Mouse (Mus musculus): ENCODE results near the gene E330021D16Rik. TPM values are rescaled to one million over a fixed set of nuclear protein-coding genes. Genes with fewer than 3 reads are reported as not detected.

E330021D16Rik gene
- polyA plus RNA-seq (2012; rRNA removed): 0.12 and 0.14 TPM in 2 replicates

DNA sequence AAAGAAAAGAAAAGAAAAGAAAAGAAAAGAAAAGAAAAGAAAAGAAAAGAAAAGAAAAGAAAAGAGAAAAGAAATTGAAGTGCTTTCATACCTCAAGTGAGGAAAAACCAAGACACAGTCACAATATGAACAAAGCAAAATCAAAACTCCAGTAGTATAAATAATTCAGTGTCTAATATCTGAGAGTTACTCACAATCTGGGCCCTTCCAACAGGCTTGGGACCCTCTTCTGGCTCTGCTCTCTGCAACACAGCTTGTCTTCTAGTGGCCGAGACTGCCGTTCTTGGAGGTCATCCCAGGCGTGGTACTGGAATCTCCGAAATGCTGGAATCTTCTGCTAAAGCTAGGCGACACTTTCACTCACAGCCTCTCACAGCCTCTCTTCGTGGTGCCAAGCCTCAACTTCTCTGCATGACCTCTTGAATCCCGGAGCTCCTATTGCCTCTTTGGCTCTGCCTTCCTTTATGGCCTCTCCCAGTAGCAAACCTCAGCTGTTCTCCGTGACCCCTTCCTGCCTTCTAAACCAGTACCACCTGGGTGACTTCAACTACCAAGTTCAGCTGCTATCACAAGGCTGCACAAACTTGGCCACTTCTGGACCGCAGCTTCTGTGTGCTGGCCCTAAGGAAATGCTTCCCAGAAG is at the start of gene E330021D16Rik:
E330021D16Rik (minus strand) TSS at position 437 of the 643 bp plus-strand sequence.
- Histone ChIP-seq H3K27ac (ENCODE audit: control insufficient read depth, insufficient read depth, low read length) (no peak within 1 kb of the TSS), H3K4me1 (replicated peaks; ENCODE audit: control insufficient read depth, insufficient read depth, low read length) (no peaks in the 10 kb centered on the region), H3K27me3 (ENCODE audit: control insufficient read depth, insufficient read depth, low read length) (no peaks in the 10 kb centered on the region), H3K36me3 (ENCODE audit: control insufficient read depth, insufficient read depth, low read length) (no peaks in the 10 kb centered on the region), H3K4me3 (ENCODE audit: control insufficient read depth, insufficient read depth, low read length) (no peak within 1 kb of the TSS)
- TF ChIP-seq POLR2A (IDR thresholded peaks at IDR 0.05; ENCODE audit: control insufficient read depth, extremely low read depth, insufficient read depth, low read length, poor library complexity) (no peak), CTCF (IDR thresholded peaks at IDR 0.05; ENCODE audit: borderline replicate concordance, control insufficient read depth, extremely low read depth, insufficient read depth, low read length, poor library complexity) (no peak)
- WGBS: 95% methylated on average over 9 of the region's 9 CpGs
- no peak for DNase-seq

DNA sequence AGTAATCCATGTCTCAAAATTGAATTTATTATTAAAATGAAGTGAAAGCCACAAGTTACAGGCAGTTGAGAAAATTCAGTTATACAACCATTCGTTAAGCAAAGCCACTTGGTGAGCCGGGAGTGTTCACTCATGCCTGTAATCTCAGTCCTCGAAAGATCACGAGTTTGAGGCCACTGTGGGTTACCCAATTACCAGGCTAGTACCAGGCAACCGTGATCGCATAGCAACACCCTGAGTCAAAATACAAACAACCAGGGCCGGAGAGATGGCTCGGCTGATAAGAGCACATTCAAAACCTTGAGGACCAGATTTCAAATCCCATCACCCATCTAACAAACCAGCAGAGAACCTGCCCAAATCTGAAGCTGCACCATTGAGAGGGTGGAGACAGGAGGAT is 49.7 kb upstream of the E330021D16Rik start:
- 87% methylated on average over 8 of the region's 8 CpGs for WGBS
- Histone ChIP-seq H3K27ac (ENCODE audit: control insufficient read depth, insufficient read depth, low read length) (peak overlapping the region; percentile 39), H3K27me3 (ENCODE audit: control insufficient read depth, insufficient read depth, low read length) (no peaks in the 10 kb centered on the region), H3K4me1 (replicated peaks; ENCODE audit: control insufficient read depth, insufficient read depth, low read length) (peaks cover 37% of the 10 kb centered on the region), H3K4me3 (ENCODE audit: control insufficient read depth, insufficient read depth, low read length) (no peak overlapping the region), H3K36me3 (ENCODE audit: control insufficient read depth, insufficient read depth, low read length) (no peaks in the 10 kb centered on the region)
- DNase-seq: no peak
- TF ChIP-seq CTCF (IDR thresholded peaks at IDR 0.05; ENCODE audit: borderline replicate concordance, control insufficient read depth, extremely low read depth, insufficient read depth, low read length, poor library complexity): no peak
- TF ChIP-seq POLR2A (IDR thresholded peaks at IDR 0.05; ENCODE audit: control insufficient read depth, extremely low read depth, insufficient read depth, low read length, poor library complexity): no peak

DNA sequence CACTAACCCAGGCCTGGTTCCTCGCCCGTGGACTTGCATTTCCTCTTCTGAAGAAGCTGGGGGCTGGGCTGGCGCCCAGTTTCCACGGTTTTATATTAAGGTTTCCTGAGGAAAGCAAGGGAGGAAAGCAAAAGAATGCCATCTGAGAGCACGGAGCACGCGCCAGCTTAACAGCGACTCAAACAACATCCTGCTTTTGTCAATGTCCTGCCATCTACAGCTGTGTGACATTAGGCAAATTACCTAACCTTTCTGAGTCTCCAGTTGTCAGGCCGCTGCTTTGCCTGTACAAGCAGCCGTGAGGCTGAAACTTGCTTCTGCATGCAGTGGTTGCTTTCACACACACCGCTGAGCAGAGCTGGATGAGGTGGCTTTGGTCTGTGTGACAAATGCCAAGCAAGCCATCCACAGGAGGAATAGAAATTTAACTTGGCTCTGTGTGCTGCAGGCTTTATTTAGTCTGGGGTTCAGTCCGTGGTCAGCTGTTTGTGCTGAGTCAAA is 48.8 kb upstream of the E330021D16Rik start:
- H3K27ac ChIP-seq (ENCODE audit: control insufficient read depth, insufficient read depth, low read length): peak overlapping the region; percentile 89
- TF ChIP-seq CTCF (IDR thresholded peaks at IDR 0.05; ENCODE audit: borderline replicate concordance, control insufficient read depth, extremely low read depth, insufficient read depth, low read length, poor library complexity): no peak
- TF ChIP-seq POLR2A (IDR thresholded peaks at IDR 0.05; ENCODE audit: control insufficient read depth, extremely low read depth, insufficient read depth, low read length, poor library complexity): no peak
- 9% methylated on average over 12 of the region's 12 CpGs for WGBS
- H3K4me1 ChIP-seq (replicated peaks; ENCODE audit: control insufficient read depth, insufficient read depth, low read length): peaks cover 33% of the 10 kb centered on the region
- H3K27me3 ChIP-seq (ENCODE audit: control insufficient read depth, insufficient read depth, low read length): no peaks in the 10 kb centered on the region
- peak; percentile 35 for DNase-seq
- no peaks in the 10 kb centered on the region for H3K36me3 ChIP-seq (ENCODE audit: control insufficient read depth, insufficient read depth, low read length)
- H3K4me3 ChIP-seq (ENCODE audit: control insufficient read depth, insufficient read depth, low read length): peak overlapping the region; percentile 50

DNA sequence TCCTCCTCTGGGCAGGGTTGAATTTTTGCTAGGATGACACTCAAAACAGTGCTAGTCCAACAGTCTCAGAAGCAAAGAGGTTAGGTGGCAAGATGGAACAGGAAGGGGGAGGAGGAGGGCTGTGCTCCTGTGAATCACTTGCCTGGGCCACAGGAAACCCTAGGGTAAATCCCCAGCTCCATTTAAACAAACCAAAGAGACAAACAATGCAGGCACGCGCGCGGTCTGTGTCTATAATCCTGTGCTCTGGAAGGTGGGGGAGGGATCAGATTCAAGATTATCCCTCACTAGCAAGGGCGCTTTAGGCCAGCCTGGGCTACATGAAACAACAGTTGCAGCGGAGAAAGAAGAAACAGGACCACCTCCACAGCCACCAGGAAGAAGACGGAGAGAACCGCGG is 48.1 kb upstream of the E330021D16Rik start:
- WGBS: 14% methylated on average over 9 of the region's 9 CpGs
- Histone ChIP-seq H3K27me3 (ENCODE audit: control insufficient read depth, insufficient read depth, low read length) (no peaks in the 10 kb centered on the region), H3K36me3 (ENCODE audit: control insufficient read depth, insufficient read depth, low read length) (no peaks in the 10 kb centered on the region), H3K4me3 (ENCODE audit: control insufficient read depth, insufficient read depth, low read length) (peak overlapping the region; percentile 50), H3K4me1 (replicated peaks; ENCODE audit: control insufficient read depth, insufficient read depth, low read length) (peaks cover 27% of the 10 kb centered on the region), H3K27ac (ENCODE audit: control insufficient read depth, insufficient read depth, low read length) (peak overlapping the region; percentile 89)
- TF ChIP-seq POLR2A (IDR thresholded peaks at IDR 0.05; ENCODE audit: control insufficient read depth, extremely low read depth, insufficient read depth, low read length, poor library complexity) (no peak; the same call in 1 of the 2 replicates), CTCF (IDR thresholded peaks at IDR 0.05; ENCODE audit: borderline replicate concordance, control insufficient read depth, extremely low read depth, insufficient read depth, low read length, poor library complexity) (no peak)
- DNase-seq: peak; percentile 58

DNA sequence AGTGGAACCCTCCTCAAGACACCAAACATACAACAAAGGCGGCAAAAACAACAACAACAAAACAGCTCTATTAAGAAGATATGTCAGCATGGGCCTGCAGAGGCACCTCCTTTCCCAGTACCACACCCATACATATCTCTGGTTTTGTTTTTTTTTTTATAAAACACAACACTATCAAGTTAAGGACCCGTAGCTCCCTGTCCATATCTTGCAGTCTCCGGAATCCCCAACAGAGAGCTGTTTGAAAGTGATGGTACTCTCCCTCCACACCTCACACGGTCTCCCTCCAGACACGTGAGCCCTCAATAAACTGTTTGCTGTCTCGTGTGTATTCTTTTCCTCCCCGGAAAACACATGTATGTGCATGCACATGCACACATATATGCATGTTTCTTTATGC is 43.8 kb upstream of the E330021D16Rik start:
- Histone ChIP-seq H3K27me3 (ENCODE audit: control insufficient read depth, insufficient read depth, low read length) (no peaks in the 10 kb centered on the region), H3K4me3 (ENCODE audit: control insufficient read depth, insufficient read depth, low read length) (no peak overlapping the region), H3K27ac (ENCODE audit: control insufficient read depth, insufficient read depth, low read length) (no peak overlapping the region), H3K4me1 (replicated peaks; ENCODE audit: control insufficient read depth, insufficient read depth, low read length) (peaks cover 13% of the 10 kb centered on the region), H3K36me3 (ENCODE audit: control insufficient read depth, insufficient read depth, low read length) (no peaks in the 10 kb centered on the region)
- TF ChIP-seq POLR2A (IDR thresholded peaks at IDR 0.05; ENCODE audit: control insufficient read depth, extremely low read depth, insufficient read depth, low read length, poor library complexity) (no peak), CTCF (IDR thresholded peaks at IDR 0.05; ENCODE audit: borderline replicate concordance, control insufficient read depth, extremely low read depth, insufficient read depth, low read length, poor library complexity) (no peak)
- 92% methylated on average over 7 of the region's 7 CpGs for WGBS
- DNase-seq: no peak

DNA sequence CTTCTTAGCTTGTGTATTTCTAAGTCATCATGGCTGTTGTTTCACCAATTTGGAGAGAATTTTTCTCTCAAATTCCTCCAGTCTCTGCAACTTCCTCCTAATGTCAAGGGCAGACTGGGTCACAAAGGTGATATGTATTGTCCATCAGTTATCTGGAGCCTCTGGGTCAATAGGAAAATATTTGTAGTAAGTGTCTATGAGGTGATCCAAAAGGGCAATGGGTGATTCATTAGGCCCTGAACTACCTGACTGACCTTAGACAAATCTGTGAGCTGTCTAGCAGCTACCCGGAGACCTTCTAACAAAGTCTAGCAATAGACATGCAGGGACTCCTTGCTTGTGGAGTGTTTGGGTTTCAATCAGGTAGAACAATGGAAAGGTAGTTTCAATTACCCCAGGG is 40.9 kb upstream of the E330021D16Rik start:
- Histone ChIP-seq H3K27me3 (ENCODE audit: control insufficient read depth, insufficient read depth, low read length) (no peaks in the 10 kb centered on the region), H3K4me1 (replicated peaks; ENCODE audit: control insufficient read depth, insufficient read depth, low read length) (no peaks in the 10 kb centered on the region), H3K36me3 (ENCODE audit: control insufficient read depth, insufficient read depth, low read length) (no peaks in the 10 kb centered on the region), H3K27ac (ENCODE audit: control insufficient read depth, insufficient read depth, low read length) (no peak overlapping the region), H3K4me3 (ENCODE audit: control insufficient read depth, insufficient read depth, low read length) (no peak overlapping the region)
- DNase-seq: no peak
- TF ChIP-seq POLR2A (IDR thresholded peaks at IDR 0.05; ENCODE audit: control insufficient read depth, extremely low read depth, insufficient read depth, low read length, poor library complexity) (no peak), CTCF (IDR thresholded peaks at IDR 0.05; ENCODE audit: borderline replicate concordance, control insufficient read depth, extremely low read depth, insufficient read depth, low read length, poor library complexity) (no peak)
- WGBS: 97% methylated on average over 1 of the region's 1 CpGs
